Mouse (Mus musculus) ovary, postnatal 36 days (tissue): Measurements from ENCODE around the gene Dnah7b.
"Not testable (repeated sequence)": the region's sequence is repeated elsewhere in the genome, so short reads cannot be mapped to it uniquely, and the experiment has no call there.

ENCODE experiments used
- DNase-seq: peaks from one replicate; pipeline ENCODE4 v3.0.0; 2022; ENCODE audit warnings: low spot score, mixed read lengths

Dnah7b gene

DNA sequence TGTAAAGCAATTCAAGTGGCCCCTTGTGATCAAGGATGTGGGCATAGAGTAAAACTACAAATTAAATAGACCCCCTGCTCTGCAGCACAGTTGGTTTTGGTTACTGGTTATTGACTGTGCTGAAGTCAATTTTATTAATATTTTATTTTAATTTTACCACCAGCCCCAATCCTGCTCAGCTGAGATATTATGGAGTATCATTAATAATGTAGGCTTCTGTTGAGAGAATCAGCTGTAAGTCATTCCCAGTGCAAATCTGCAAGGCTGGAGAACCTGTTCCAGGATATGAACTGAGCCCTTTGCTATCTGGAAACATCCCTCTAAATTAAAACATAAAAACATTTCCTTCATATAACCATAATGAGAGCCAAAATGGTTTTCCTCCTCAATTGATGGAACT, 259.8 kb downstream of the Dnah7b start:
- not testable (repeated sequence) for DNase-seq

DNA sequence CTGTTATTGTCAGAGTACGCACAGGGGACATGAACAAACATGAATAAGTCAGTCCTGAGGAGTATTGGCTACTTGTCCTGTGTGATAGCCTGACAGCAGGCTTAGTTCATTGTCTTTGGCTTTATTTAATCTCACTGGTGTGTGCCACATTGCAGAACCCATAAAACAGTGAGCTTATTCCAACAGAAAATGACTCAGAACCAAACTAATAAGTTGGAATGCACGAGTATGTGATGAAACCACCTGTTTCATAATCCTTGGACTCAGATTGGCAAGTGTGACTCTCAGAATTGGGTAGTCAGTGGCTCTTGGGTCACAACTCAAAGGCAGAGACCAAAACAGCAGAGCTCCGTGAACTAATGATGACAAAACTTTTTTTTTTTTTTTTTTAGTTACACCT, 279.2 kb downstream of the Dnah7b start:
- not testable (repeated sequence) for DNase-seq

GRCm38 (mm10) chr1:46380641-46381040, 314.5 kb downstream of the Dnah7b start:
- DNase-seq = not testable (repeated sequence)

- not testable (repeated sequence) for DNase-seq
Observed at GRCm38 (mm10) chr1:46394681-46395297, 328.7 kb downstream of the Dnah7b start.

DNA sequence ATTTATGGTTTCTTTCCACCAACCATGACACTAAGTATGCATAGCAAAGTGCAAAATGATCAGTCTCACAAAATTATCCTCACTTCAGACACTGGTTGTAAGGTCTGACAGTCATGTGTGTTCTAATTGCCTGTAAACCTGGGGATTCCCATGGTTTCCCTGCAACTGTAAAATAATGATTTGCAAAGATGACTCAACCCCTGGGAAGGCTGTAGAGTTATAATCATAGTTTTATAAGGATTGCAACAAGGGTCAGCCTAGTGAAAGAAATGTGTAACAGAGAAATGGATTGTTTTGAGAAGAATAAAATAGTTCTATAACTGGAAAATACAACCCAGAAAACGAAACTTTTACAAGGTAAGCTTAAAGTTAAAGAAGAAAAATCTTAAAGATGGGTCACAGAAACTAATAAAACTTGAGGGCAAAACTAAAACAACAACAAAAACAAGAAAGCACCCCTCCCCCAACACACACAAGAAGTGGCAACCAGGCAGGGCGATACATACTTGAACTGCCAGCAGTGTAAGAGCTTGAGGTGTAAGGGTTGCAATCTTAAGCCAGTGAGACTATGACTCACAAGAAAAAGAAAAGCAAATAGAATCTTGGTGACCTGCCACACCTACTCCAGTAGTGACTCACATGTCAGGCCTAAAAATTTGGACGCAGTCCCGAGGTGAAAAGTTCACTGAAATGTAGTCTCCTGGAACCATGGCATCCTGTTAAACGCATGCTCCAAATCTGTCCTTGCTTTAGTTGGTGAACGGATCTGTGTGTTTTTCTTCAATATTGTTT, 342.4 kb downstream of the Dnah7b start:
- no peak for DNase-seq

- not testable (repeated sequence) for DNase-seq
Observed at GRCm38 (mm10) chr1:46414798-46415197, 348.7 kb downstream of the Dnah7b start.

- not testable (repeated sequence) for DNase-seq
Observed at GRCm38 (mm10) chr1:46416946-46417345, 350.8 kb downstream of the Dnah7b start.

DNA sequence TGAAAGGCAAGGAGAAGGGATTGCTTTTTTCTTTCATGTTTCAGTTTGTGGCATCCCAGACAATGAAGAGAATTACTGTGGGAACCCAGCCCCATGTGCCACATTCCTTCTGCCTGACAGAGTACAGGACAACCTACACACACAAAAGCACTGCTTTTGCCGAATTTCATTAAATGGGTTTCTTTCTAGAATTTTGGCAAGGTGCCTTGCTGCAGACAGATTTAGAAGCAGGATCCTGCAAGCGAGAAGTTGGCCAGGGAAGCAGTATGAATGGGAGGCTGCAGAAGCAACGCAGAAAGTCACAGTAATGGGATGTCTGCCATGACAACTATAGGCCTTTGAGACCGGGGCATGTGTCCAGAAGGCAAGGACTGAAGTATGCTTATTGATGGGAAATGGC, 352.9 kb downstream of the Dnah7b start:
- DNase-seq = not testable (repeated sequence)
